Mouse (Mus musculus) cerebellum, postnatal 4 days (tissue): Measurements from ENCODE around the gene Ap1s3.

Source experiments
- DNase-seq, 2 experiments: peaks; one replicate each; pipeline ENCODE4 v3.0.0; 2022; ENCODE audit warnings: low spot score in 2 of 2, mixed read lengths in 1 of 2

Gene Ap1s3

GRCm38 (mm10) chr1:79671543-79672337 is at the start of gene Ap1s3:
Ap1s3 (minus strand) TSS chr1:79671972.
- peak; percentile 25 to 32 for DNase-seq

GRCm38 (mm10) chr1:79714152-79714923 is 42.6 kb upstream of the Ap1s3 start:
- no peak for DNase-seq

- DNase-seq: no peak
Observed at GRCm38 (mm10) chr1:79713081-79713480, 41.3 kb upstream of the Ap1s3 start.

- no peak for DNase-seq
Observed at GRCm38 (mm10) chr1:79711147-79712126, 39.7 kb upstream of the Ap1s3 start.

GRCm38 (mm10) chr1:79710678-79711077 is 38.9 kb upstream of the Ap1s3 start:
- no peak for DNase-seq

GRCm38 (mm10) chr1:79710216-79710615 is 38.4 kb upstream of the Ap1s3 start:
- no peak for DNase-seq

- DNase-seq: no peak
Observed at GRCm38 (mm10) chr1:79707383-79707782, 35.6 kb upstream of the Ap1s3 start.

- no peak for DNase-seq
Observed at GRCm38 (mm10) chr1:79706707-79707106, 34.9 kb upstream of the Ap1s3 start.

GRCm38 (mm10) chr1:79704672-79705071 is 32.9 kb upstream of the Ap1s3 start:
- DNase-seq: no peak

GRCm38 (mm10) chr1:79703520-79703919 is 31.7 kb upstream of the Ap1s3 start:
- no peak for DNase-seq

- DNase-seq: no peak
Observed at GRCm38 (mm10) chr1:79698506-79698905, 26.7 kb upstream of the Ap1s3 start.

- peak in 1 of 2 experiments; percentile 42 for DNase-seq
Observed at GRCm38 (mm10) chr1:79697382-79697781, 25.6 kb upstream of the Ap1s3 start.

- DNase-seq: no peak
Observed at GRCm38 (mm10) chr1:79696933-79697332, 25.2 kb upstream of the Ap1s3 start.

GRCm38 (mm10) chr1:79692482-79692881 is 20.7 kb upstream of the Ap1s3 start:
- no peak for DNase-seq

- DNase-seq: no peak
Observed at GRCm38 (mm10) chr1:79687254-79687653, 15.5 kb upstream of the Ap1s3 start.

- DNase-seq: no peak
Observed at GRCm38 (mm10) chr1:79684027-79684426, 12.3 kb upstream of the Ap1s3 start.

- no peak for DNase-seq
Observed at GRCm38 (mm10) chr1:79682936-79683335, 11.2 kb upstream of the Ap1s3 start.

- DNase-seq: no peak
Observed at GRCm38 (mm10) chr1:79680777-79681176, 9.0 kb upstream of the Ap1s3 start.

GRCm38 (mm10) chr1:79678117-79678684 is 6.4 kb upstream of the Ap1s3 start:
- no peak for DNase-seq

GRCm38 (mm10) chr1:79675716-79676115 is 3.9 kb upstream of the Ap1s3 start:
- no peak for DNase-seq

GRCm38 (mm10) chr1:79671196-79671542 is 603 bp downstream of the Ap1s3 start:
- no peak for DNase-seq
